17 mouse cellular contexts compared by ENCODE assay signal in genomic region chr11:61031137-61031536, GRCm38 (mm10). TPM values are rescaled to one million over a fixed set of nuclear protein-coding genes. Genes with fewer than 3 reads are reported as not detected.
"Had no signal": no experiment of that assay in that cellular context is flagged by ENCODE, and none has a peak within 500 bp of the region (broad histone marks: within the 10 kb centered on the region; RNA-seq: fewer than 3 reads in every experiment).

No protein-coding gene starts in this region.

- ATAC-seq: liver, embryonic 12.5 days; midbrain, embryonic 13.5 days; midbrain, embryonic 16.5 days had no signal

- H3K4me3 ChIP-seq: limb, embryonic 10.5 days; limb, embryonic 13.5 days; liver, embryonic 12.5 days; liver, embryonic 15.5 days; lung, embryonic 15.5 days; megakaryocyte, embryonic 14.5 days; midbrain, embryonic 10.5 days; midbrain, embryonic 13.5 days had no signal

- H3K36me3 ChIP-seq: limb, embryonic 10.5 days; limb, embryonic 13.5 days; liver, embryonic 12.5 days; liver, embryonic 15.5 days; lung, embryonic 15.5 days; midbrain, embryonic 10.5 days; midbrain, embryonic 13.5 days had no signal

- H3K4me1 ChIP-seq: liver, embryonic 12.5 days; liver, embryonic 15.5 days; lung, embryonic 15.5 days had no signal

- H3K27me3 ChIP-seq: midbrain, embryonic 13.5 days had no signal

- H3K9ac ChIP-seq: limb, embryonic 13.5 days; liver, embryonic 12.5 days; liver, embryonic 15.5 days; lung, embryonic 15.5 days; midbrain, embryonic 13.5 days had no signal

- DNase-seq: kidney, postnatal 14 days; kidney, postnatal 4 days; liver; lung, adult 18-20 months; lung, postnatal 10 days; lung, postnatal 36 days; thymus, adult 18-20 months; thymus, postnatal 36 days had no signal

- H3K27ac ChIP-seq: limb, embryonic 10.5 days; limb, embryonic 13.5 days; liver, embryonic 12.5 days; liver, embryonic 15.5 days; lung, embryonic 15.5 days; midbrain, embryonic 10.5 days; midbrain, embryonic 13.5 days had no signal

- H3K4me2 ChIP-seq: limb, embryonic 13.5 days; liver, embryonic 12.5 days; liver, embryonic 15.5 days; lung, embryonic 15.5 days; midbrain, embryonic 13.5 days had no signal

- H3K9me3 ChIP-seq: limb, embryonic 10.5 days; liver, embryonic 12.5 days; liver, embryonic 15.5 days; lung, embryonic 15.5 days; megakaryocyte, embryonic 14.5 days; midbrain, embryonic 10.5 days; midbrain, embryonic 13.5 days had no signal

RNA-seq across cellular contexts. Expression of gene Kcnj12, which starts 8.8 kb away (rescaled TPM):
- polyA plus RNA-seq: liver, embryonic 15.5 days had no signal
